Mouse (Mus musculus) left cerebral cortex, postnatal 4 days (tissue): ENCODE data around the gene Dolk. TPM values are rescaled to one million over a fixed set of nuclear protein-coding genes. Genes with fewer than 3 reads are reported as not detected.

Source experiments
- total RNA-seq, 2 experiments: library from RNA; stranded (reverse); gene quantifications; 2 replicates each; pipeline ENCODE4 v1.2.3; 2021

The Dolk gene
- total RNA-seq, 2 experiments from 2014 or later, result 18.7 to 21.6 TPM

Other genes starting within 250 kb of the Dolk start
- 10 to 100 TPM; 61.4 to 71.8 TPM for gene Wdr34, start 237.5 kb downstream of the Dolk start, total RNA-seq
- 100 to 1,000 TPM; 323 to 344 TPM for gene Set, start 229.0 kb downstream of the Dolk start, total RNA-seq
- gene Pkn3, start 208.7 kb downstream of the Dolk start, total RNA-seq, result 1 to 10 TPM; 2.1 to 2.6 TPM
- 10 to 100 TPM; 14.9 to 15.6 TPM for gene Zdhhc12, start 192.7 kb downstream of the Dolk start, total RNA-seq
- 10 to 100 TPM; 80.8 to 88.0 TPM for gene Zer1, start 161.7 kb downstream of the Dolk start, total RNA-seq
- gene Tbc1d13, start 152.6 kb downstream of the Dolk start, total RNA-seq, result 10 to 100 TPM; 84.9 to 87.6 TPM
- 10 to 100 TPM; 13.3 to 15.8 TPM for gene Endog, start 114.8 kb downstream of the Dolk start, total RNA-seq
- gene Spout1, start 107.9 kb downstream of the Dolk start, total RNA-seq, result 10 to 100 TPM; 36.7 to 37.7 TPM
- 10 to 100 TPM; 12.0 to 12.7 TPM for gene Kyat1, start 80.5 kb downstream of the Dolk start, total RNA-seq
- gene Lrrc8a, start 48.6 kb downstream of the Dolk start, total RNA-seq, result 10 to 100 TPM; 50.6 to 55.9 TPM
- gene Gm28035, start 45.8 kb downstream of the Dolk start, total RNA-seq, result 10 to 100 TPM in 1 of 2 experiments, 1 to 10 TPM in 1; 7.7 to 10.5 TPM
- gene Phyhd1, start 20.1 kb downstream of the Dolk start, total RNA-seq, result 10 to 100 TPM; 17.1 to 19.3 TPM
- not detected for gene Gm28038, start 5.3 kb downstream of the Dolk start, total RNA-seq
- 10 to 100 TPM; 36.6 to 42.0 TPM for gene Nup188, start 63 bp upstream of the Dolk start, total RNA-seq
- 100 to 1,000 TPM; 161 to 176 TPM for gene Sh3glb2, start 73.0 kb upstream of the Dolk start, total RNA-seq
- 10 to 100 TPM; 69.7 to 76.5 TPM for gene Miga2, start 77.9 kb upstream of the Dolk start, total RNA-seq
- gene Dolpp1, start 105.9 kb upstream of the Dolk start, total RNA-seq, result 10 to 100 TPM; 41.1 to 43.9 TPM
- 10 to 100 TPM; 33.2 to 33.3 TPM for gene Crat, start 129.5 kb upstream of the Dolk start, total RNA-seq
- gene Ptpa, start 129.7 kb upstream of the Dolk start, total RNA-seq, result 100 to 1,000 TPM; 145 to 153 TPM
- 10 to 100 TPM; 10.8 to 13.2 TPM for gene Ier5l, start 187.9 kb upstream of the Dolk start, total RNA-seq